Mouse (Mus musculus): ENCODE measurements around the gene Hmg20b.

- TF ChIP-seq CTCF (IDR thresholded peaks at IDR 0.05; ENCODE audit: borderline replicate concordance, insufficient read depth, low read depth, low read length) (no peak), POLR2A (IDR thresholded peaks at IDR 0.05; ENCODE audit: borderline replicate concordance, insufficient read depth, low read length) (no peak)
Measured at GRCm38 (mm10) chr10:81301321-81301720, 49.0 kb downstream of the Hmg20b start.

Data from cerebellum, adult 2 months (tissue).